In genomic region chr12:108098201-108098980, GRCm38 (mm10) we compare ENCODE assay signal across 12 mouse cellular contexts.
DNase-seq lines count a peak whose midpoint lies in the region; ATAC-seq lines count a peak whose summit lies in the region.
"Had no signal": no experiment of that assay in that cellular context is flagged by ENCODE, and none has a peak within 500 bp of the region (broad histone marks: within the 10 kb centered on the region; RNA-seq: fewer than 3 reads in every experiment).

No protein-coding gene starts in this region.

- ATAC-seq in kidney, embryonic 16.5 days (ENCODE audit: low FRiP score, low TSS enrichment) = no peak
- ATAC-seq: hindbrain, embryonic 16.5 days; midbrain, embryonic 15.5 days had no signal

- 65% methylated on average over 18 of the region's 18 CpGs for WGBS in kidney, embryonic 16.5 days
- 66% methylated on average over 18 of the region's 18 CpGs for WGBS in limb, embryonic 10.5 days

- 0 out of 2 replicates have a peak overlapping the region, but pooled peaks have one; percentile 24 for H3K9ac ChIP-seq in kidney, embryonic 16.5 days (replicated peaks; ENCODE audit: low read length)
- H3K9ac ChIP-seq: embryonic facial prominence, embryonic 12.5 days; midbrain, embryonic 15.5 days had no signal

- H3K4me3 ChIP-seq in kidney, embryonic 16.5 days (ENCODE audit: low read length) = no peak overlapping the region
- H3K4me3 ChIP-seq in limb, embryonic 10.5 days = no peak overlapping the region
- H3K4me3 ChIP-seq: embryonic facial prominence, embryonic 12.5 days; midbrain, embryonic 15.5 days had no signal

- H3K9me3 ChIP-seq in kidney, embryonic 16.5 days (ENCODE audit: low read length) = no peaks in the 10 kb centered on the region
- H3K9me3 ChIP-seq in limb, embryonic 10.5 days (replicated peaks) = no peaks in the 10 kb centered on the region
- H3K9me3 ChIP-seq: embryonic facial prominence, embryonic 12.5 days; midbrain, embryonic 15.5 days had no signal

- H3K36me3 ChIP-seq in kidney, embryonic 16.5 days (ENCODE audit: insufficient read depth, low read length) = no peaks in the 10 kb centered on the region
- no peaks in the 10 kb centered on the region for H3K36me3 ChIP-seq in limb, embryonic 10.5 days
- H3K36me3 ChIP-seq: embryonic facial prominence, embryonic 12.5 days; G1E; midbrain, embryonic 15.5 days had no signal

- H3K4me2 ChIP-seq in kidney, embryonic 16.5 days (replicated peaks; ENCODE audit: low read depth, low read length) = no peak overlapping the region
- H3K4me2 ChIP-seq: embryonic facial prominence, embryonic 12.5 days; liver, embryonic 11.5 days; midbrain, embryonic 15.5 days had no signal

- no peak overlapping the region for H3K27ac ChIP-seq in kidney, embryonic 16.5 days (ENCODE audit: low read length)
- peak overlapping the region; percentile 59 for H3K27ac ChIP-seq in limb, embryonic 10.5 days
- H3K27ac ChIP-seq: embryonic facial prominence, embryonic 12.5 days; midbrain, embryonic 15.5 days had no signal

- H3K4me1 ChIP-seq in kidney, embryonic 16.5 days (ENCODE audit: insufficient read depth, low read length) = no peaks in the 10 kb centered on the region
- peaks cover 36% of the 10 kb centered on the region for H3K4me1 ChIP-seq in limb, embryonic 10.5 days

- DNase-seq in kidney, adult 9 months = no peak
- DNase-seq in CD4-positive helper T cell, adult 2 months (ENCODE audit: low read depth, low spot score) = peak; percentile 58
- peak; percentile 27 for DNase-seq in NIH3T3 (ENCODE audit: low read depth)
- DNase-seq in limb, embryonic 10.5 days (ENCODE audit: low spot score) = no peak
- no peak for DNase-seq in testis, postnatal 10 days (ENCODE audit: low spot score)
- DNase-seq in cerebellum, adult 18-20 months = no peak

- H3K27me3 ChIP-seq in kidney, embryonic 16.5 days (ENCODE audit: insufficient read depth, low read length) = no peaks in the 10 kb centered on the region
- H3K27me3 ChIP-seq in limb, embryonic 10.5 days (ENCODE audit: low read depth, poor library complexity, severe bottlenecking) = peaks cover 20% of the 10 kb centered on the region
- H3K27me3 ChIP-seq: embryonic facial prominence, embryonic 12.5 days; midbrain, embryonic 15.5 days had no signal

Comparison
In these comparisons a context has a peak if more than half of its experiments do, and no peak if none do; other contexts are left out.
1. DNase-seq: peak in CD4-positive helper T cell, adult 2 months (single experiment) and NIH3T3 (single experiment); none in kidney, adult 9 months (single experiment), limb, embryonic 10.5 days (single experiment), testis, postnatal 10 days (single experiment) and cerebellum, adult 18-20 months (0 of 2).